Mouse (Mus musculus) brain, embryonic 14.5 days (tissue): Measurements from ENCODE around the gene Plscr5. TPM values are rescaled to one million over a fixed set of nuclear protein-coding genes. Genes with fewer than 3 reads are reported as not detected.

Source experiments
- DNase-seq: peaks from one replicate; pipeline ENCODE4 v3.0.0-alpha.2; 2011; ENCODE audit warnings: low read depth
- CTCF ChIP-seq: fragments of 200-500 bp; IDR thresholded peaks from 2 replicates; pipeline ENCODE4 v1.5.1; 2012; ENCODE audit warnings: inconsistent platforms, mild to moderate bottlenecking, moderate library complexity, borderline replicate concordance; ENCODE audit not compliant: insufficient read depth, insufficient read length; ENCODE audit errors: extremely low read depth
- POLR2A ChIP-seq: fragments of 200-500 bp; IDR thresholded peaks from 2 replicates; pipeline ENCODE4 v1.6.1; 2012; ENCODE audit warnings: mild to moderate bottlenecking, inconsistent platforms, borderline replicate concordance; ENCODE audit not compliant: poor library complexity, insufficient read depth, insufficient read length, severe bottlenecking; ENCODE audit errors: extremely low read depth
- polyA plus RNA-seq: library from polyadenylated mRNA; depleted of rRNA; stranded (reverse); fragments of >200 nt; gene quantifications from 2 replicates; pipeline ENCODE4 v1.2.3, GENCODE M21; 2012

Plscr5 gene
- polyA plus RNA-seq, 1 experiment = 0.40 TPM

DNA sequence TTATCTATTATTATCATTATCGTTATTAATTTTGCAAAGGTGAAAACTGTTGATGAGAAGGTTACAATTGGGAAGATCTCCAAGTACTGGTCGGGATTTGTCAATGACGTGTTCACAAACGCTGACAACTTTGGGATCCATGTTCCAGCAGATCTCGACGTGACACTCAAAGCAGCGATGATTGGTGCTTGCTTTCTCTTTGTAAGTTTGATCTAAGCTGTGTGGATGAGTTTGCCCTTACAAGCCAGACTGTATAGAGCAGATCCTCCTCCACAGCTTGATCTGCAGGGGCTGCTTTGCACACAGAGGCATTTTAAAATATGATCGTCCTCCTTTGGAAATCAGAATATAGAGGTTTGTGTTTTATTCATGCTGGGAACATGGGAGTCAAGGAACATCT, 15.0 kb downstream of the Plscr5 start:
- no peak for DNase-seq
- TF ChIP-seq CTCF (no peak), POLR2A (no peak)

DNA sequence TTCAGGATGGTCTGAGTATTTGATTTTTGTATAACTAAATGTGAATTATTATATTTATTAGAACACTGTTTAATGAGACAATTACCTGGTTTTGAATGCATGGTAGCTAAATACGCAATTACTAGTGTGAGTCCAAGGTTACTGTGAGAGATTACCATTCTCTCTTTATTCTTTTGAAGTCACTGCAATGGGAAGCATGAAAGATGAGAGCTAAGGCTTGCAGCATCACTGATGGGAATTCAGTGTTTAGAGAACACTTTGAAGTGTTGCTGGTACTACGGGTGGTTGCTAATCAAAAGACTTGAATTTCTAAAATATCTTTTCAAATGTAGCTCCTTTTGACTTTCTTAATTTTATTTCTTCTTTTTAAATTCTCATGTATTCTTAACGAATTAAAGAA, 17.1 kb downstream of the Plscr5 start:
- no peak for TF ChIP-seq POLR2A
- TF ChIP-seq CTCF = no peak
- peak; percentile 57 for DNase-seq

DNA sequence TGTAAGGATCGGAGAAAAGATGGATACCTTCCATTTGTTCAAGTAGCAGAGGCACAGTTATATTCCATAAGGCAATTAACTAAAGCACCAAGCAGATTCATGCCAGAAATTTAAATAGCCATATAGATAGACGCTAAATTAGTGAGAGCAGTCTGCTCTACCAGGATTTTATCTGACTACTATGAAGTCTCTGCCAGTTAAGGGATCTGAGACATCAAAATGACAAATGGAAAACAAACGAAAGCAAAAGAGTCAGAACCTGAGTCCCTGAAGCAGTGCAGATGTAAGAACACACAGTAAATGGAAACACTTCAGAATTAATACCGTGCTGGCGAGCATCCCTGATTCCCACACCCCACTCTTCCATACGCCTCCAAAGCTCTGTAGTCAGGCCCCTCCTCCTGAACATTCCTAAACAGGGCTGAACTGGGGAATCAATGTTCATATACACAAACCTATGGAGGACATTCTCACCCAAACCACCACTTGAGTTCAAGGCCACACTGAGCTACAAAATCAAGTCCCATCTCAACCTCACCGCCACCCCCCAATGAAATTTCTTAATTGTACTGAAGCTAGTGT, 17.7 kb downstream of the Plscr5 start:
- peak; percentile 69 for DNase-seq

DNA sequence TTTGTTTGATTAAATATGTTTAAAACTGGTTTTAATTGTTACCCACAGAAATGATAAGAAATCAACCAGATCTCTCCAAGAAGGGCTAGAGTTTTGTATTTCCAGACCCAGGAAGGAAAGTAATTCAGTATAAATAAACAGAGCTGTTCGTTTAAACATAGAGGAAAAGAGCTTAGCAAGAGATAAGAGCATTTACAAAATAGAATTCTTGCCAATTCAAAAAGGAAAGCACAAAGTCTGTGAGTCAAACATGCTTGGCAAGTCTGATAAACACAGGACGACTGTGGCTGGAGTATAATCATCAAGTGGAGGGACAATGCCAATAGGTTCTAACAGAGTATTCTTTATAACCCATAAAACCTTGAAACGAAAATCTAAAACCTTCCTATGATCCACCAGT, 18.3 kb downstream of the Plscr5 start:
- TF ChIP-seq POLR2A (no peak), CTCF (no peak)
- no peak for DNase-seq

More for the DNA sequence above, 17.7 kb downstream of the Plscr5 start:
- TF ChIP-seq CTCF (no peak), POLR2A (no peak)

DNA sequence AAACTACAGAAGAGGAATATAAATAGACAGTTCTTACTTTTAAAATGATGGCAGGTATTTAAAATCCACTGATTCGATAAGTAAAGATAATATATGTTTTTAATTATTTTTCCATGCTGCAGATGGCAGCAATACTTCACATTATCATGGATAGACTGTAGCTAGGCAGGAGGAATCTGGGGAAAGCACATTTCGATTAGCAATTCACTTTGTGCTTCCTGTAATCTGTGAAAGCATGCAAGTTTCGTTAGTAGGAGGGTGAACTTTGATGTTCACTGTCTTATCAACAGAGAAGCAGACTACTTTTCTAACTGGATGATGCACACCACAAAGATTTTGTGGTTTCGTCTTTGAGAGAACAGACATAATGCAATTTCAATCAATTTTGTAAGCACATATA, 24.7 kb downstream of the Plscr5 start:
- TF ChIP-seq POLR2A (no peak), CTCF (no peak)
- DNase-seq = peak; percentile 71

DNA sequence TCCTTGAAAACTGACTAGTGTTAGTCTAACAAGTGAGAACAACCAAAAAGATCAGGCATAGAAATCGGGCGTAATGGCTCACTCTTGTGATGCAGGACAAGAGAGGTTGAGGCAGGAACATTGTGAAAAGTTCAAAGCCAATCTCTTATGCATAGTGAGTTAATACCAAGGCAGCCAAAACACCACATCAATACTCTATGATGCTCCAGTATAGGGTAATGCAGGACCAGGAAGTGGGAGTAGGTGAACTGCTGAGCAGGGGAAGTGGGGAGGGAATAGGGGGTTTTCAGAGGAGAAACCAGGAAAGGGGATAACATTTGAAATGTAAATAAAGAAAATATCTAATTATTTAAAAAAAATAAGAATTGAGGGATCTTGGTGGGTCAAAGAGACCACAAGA, 25.2 kb downstream of the Plscr5 start:
- DNase-seq = no peak
- no peak for TF ChIP-seq POLR2A
- TF ChIP-seq CTCF = no peak

DNA sequence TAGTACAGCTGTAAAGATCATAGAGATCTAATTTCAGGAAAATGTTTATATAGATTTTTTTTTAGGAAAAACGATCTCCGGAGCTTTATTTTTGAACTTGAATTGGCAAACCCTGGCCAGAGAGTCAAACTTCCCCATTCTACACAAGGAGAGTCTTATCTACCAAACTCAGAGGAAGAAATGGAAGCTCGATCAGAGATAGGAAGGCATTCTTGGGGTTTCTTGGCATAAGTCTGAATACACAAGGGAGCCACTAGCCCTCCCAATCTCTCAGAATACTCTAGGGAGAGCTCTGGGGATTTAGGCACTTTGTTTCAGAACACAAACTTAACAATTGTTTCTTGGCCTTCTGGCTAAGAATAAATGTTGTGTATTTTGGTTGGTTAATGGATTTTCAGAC, 27.4 kb downstream of the Plscr5 start:
- TF ChIP-seq POLR2A (no peak), CTCF (no peak)
- no peak for DNase-seq

DNA sequence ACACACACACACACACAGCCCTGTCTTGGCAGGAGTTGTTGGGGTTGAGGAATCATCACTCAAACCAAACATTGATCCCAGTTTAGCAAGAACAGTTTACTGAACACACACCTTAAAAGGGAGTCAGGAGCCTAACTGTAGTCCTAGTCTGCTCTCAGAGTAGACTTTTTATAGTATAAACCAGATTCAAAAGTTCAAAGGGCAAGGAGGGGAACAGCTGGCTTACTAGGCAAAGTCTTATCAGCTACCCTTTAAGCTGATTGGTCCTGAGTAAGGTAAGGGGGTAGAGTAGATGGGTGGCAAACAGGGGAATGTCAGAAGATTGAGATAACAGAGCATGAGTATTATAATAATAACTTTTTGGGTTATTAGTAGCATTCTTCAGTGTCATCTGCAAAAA, 28.7 kb downstream of the Plscr5 start:
- TF ChIP-seq POLR2A (no peak), CTCF (no peak)
- no peak for DNase-seq

DNA sequence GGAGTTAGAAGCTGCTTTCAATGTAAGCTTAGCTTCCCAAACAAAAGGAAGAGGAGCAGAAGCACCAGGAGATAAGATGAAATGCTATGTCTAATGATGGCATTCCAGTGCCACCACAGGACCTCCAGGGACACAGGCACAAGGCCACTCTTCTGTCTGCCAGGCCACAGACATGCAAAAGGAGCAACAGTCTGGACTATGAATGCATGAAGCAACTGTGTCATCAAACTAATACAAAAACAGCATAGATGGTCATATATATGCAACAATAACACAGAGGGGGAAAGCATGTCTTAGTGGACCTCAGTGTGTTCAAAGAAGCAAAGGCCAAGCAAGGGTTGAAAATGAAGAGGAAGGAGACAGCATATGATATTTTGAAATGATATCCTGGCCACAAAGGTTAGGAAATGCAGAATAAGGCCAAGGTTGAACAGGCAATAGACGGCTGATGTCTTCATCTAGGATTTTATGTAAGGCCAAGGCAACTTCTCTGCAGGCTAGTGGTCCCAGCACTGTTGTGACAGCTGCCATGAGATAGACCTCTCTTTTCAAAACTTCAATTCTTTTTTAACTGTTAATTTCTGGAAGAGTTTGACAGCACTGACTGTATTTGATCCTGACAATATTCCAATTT, 32.0 kb downstream of the Plscr5 start:
- DNase-seq = no peak
- TF ChIP-seq CTCF = no peak
- TF ChIP-seq POLR2A = no peak

DNA sequence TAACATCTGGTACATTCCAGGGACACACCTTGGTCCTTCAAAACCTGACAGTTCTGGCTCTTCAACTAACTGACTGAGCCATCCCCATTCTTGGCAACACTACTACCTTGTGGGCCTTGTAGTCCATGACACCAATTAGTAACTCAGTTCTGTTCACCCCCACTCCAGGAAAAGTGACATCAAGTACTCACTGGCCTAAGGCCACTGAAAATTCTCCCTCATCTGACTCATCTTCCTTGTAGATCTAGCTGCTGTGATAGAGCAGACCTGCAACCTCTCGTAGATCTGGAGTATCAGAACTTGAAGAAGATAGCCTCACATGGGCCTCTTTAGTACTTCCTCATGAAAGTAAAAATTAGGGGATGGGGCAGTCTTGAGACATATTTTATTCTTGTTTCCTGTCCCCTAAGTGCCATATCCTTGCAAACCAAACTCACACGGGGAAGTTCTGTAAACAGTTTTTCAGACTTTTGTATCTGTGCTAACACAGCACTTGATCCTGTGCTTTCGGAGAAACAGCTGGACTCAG, 33.5 kb downstream of the Plscr5 start:
- no peak for DNase-seq
- no peak for TF ChIP-seq POLR2A
- no peak for TF ChIP-seq CTCF

DNA sequence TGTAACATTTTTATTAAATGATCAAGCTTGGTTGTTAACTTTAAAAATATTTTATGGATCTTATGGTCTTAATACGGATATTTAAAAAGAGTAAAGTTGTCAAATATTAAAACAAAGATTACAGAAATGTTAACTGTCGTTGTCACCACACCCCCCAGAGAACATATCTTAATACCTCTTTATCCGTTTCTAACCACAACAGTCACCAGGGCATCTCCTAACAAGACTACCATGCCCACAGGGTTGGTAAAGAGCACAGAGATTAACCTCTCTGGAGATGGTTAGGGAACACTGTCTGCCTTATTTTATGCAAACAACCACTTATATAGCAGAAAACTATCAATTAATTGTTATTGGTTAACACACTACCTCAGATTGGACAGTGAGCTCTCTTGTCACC, 34.1 kb downstream of the Plscr5 start:
- DNase-seq = no peak
- TF ChIP-seq CTCF (no peak), POLR2A (no peak)
